Mouse (Mus musculus) gonadal fat pad, adult 2 months (tissue): ENCODE results near the gene Plppr3. TPM values are rescaled to one million over a fixed set of nuclear protein-coding genes. Genes with fewer than 3 reads are reported as not detected.

Experiments used
- DNase-seq: peaks from one replicate; pipeline ENCODE4 v3.0.0-alpha.2; 2012; ENCODE audit warnings: low read depth
- polyA plus RNA-seq: library from polyadenylated mRNA; depleted of rRNA; stranded (reverse); fragments of >200 nt; gene quantifications from 2 replicates; pipeline ENCODE4 v1.2.3, GENCODE M21; 2012; rRNA removed

Gene Plppr3
- polyA plus RNA-seq, result 10.3 and 11.5 TPM in 2 replicates

DNA sequence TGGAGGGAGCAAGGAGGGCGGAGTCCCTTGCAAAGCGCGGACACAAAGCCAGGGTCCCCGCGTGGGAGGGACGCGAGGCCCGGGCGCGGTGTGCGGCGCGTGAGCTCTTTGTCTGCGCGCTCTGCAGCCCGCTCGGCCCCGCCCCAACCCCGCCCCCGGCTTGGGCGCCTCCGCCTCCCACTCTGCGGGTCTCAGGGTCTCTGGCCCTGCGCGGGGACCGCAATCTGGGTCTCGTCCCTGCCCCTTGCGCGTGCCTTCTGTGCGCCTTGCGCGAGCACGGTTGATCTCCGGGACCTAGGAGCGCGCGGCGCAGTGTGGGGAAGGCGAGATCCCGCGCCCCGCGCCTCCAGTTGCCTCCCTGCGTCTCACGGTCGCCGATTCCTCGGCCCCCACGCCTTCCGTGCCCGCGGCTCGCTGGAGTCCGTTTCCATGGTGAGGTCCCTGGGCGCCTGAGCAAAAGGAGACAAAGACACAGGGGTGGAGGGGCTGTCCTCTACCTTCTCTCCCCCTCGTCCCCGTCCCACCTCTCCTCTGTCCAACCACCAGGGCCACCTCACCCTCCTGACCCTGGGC lies at the start of gene Plppr3, which contains the start of gene Prtn3:
Gene Plppr3 (minus strand): TSS at position 345 of the 573 bp plus-strand sequence.
Gene Prtn3 (plus strand): TSS at position 187 of the 573 bp plus-strand sequence.
- no peak for DNase-seq

DNA sequence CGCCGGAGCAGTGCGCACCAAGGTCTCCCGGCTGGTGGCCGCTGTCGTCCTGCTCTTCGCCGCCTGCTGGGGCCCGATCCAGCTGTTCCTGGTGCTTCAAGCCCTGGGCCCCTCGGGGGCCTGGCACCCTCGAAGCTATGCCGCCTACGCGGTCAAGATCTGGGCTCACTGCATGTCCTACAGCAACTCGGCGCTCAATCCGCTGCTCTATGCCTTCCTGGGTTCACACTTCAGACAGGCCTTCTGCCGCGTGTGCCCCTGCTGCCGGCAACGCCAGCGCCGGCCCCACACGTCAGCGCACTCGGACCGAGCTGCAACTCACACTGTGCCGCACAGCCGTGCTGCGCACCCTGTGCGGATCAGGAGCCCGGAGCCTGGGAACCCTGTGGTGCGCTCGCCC lies 47.1 kb upstream of the Plppr3 start:
- DNase-seq, result no peak

DNA sequence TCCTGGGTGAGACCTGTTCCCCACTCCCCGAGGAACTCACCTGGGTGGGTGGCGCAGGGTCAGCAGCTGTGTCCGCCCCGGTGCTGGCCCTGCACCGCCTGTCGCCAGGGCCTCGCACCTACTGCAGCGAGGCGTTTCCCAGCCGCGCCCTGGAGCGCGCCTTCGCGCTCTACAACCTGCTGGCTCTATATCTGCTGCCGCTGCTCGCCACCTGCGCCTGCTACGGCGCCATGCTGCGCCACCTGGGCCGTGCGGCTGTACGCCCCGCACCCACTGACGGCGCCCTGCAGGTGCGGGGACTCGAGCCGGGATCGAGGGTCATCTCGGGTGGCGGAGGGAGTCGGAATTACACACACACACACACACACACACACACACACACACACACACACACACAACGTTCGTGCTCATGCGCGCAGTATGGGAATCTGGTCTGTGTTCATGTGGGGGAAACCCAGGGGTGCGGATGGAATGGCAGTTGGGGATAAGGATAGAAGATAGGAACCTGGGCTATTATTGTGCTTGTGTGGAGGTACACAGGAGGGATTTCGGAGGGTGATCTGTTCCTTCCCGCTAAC lies 46.6 kb upstream of the Plppr3 start, which contains the start of gene R3hdm4:
Gene R3hdm4 (minus strand): TSS at position 251 of the 578 bp plus-strand sequence.
- DNase-seq, result no peak

DNA sequence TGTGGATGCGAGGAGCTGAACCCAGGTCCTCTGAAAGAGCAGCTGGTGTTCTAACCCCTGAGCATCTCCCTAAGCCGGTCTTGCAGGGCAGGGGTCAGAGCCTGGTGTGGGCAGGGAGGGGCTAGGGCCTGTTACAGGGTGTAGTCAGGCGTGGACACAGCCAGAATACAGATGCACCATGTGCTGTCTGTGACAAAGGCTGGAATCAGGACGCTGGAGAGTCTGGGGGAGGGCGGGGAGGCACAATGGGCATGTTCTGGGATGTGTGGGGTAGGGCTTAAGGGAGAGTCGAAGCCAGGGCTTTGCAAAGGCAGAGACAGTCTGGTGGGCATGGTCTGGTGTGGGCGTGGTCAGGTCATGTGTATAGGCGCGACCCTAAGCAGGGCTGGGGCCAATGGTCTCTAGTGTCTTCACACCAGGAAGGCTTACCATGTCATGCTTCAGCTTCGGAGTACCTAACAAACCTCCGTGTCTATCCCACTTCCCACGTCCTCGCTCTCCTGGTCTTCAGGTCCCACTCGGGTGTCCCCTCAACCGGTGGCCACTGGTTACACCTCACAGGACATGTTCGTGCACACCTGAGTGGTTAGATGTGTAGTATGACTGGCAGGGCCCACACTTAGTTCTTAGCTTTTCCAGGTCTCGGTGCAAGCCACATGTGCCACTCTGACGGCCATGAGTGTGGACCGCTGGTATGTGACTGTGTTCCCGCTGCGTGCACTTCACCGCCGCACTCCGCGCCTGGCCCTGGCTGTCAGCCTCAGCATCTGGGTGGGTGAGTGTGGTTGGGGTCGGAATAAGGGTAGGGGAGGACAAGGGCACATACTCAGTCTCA lies 45.8 kb upstream of the Plppr3 start:
- no peak for DNase-seq

DNA sequence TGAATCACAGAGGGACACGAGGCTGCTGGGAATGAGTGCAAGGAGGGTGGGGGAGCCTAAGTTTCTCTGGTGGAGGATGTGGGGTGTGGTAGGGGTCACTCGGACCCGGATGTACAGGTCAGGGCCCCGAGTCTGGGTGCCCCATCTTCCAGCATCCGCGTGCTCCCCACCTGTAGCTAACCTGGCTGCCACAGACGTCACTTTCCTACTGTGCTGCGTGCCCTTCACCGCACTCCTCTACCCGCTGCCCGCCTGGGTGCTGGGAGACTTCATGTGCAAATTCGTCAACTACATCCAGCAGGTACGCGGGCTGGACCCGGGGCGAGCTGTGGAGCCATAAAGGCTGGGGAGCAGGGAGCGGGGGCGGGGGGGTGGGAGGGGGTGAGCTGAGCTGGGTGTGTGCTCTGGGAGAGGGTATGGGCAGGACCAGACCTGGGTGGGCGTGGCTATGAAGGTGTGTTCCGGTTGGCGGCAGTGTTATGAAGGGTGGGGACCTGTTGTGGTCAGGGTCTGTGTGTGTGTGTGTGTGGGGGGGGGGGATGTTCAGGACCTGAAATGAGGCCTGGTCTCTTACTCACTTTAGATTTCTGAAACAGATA lies 44.9 kb upstream of the Plppr3 start:
- no peak for DNase-seq

DNA sequence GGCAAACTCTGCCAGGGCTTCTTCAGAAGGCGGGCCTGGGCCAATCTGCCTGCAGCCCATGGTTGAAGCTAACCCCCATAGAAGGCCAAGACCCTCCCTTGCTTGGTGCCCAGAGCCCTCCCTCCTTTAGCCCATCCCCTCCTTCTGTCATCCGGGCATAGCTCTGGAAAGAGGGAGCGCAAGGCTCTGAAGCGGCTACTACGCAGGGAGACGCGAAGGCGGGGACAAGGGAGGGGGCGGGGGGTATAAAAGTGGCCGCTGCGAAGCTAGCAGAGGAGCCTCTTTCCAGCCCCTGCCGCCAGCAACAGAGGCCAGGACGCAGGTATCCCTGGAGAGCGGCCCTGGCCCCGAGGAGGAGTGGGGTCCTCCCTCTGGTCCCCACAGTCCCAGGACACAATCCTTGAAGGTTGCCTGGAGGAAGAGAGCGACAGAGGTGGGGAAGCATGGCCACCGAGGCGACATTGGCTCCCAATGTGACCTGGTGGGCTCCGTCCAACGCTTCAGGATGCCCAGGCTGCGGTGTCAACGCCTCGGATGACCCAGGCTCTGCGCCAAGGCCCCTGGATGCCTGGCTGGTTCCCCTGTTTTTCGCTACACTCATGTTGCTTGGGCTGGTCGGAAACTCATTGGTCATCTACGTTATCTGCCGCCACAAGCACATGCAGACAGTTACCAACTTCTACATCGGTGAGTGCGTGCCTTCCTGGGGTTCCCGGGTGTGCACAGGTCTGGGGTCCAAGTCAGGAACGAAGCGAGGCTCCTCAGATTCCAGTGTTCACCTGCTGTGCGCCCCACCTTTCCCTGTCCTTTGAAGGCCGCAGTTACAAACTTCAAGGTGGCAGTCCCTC lies 44.0 kb upstream of the Plppr3 start:
- no peak for DNase-seq

DNA sequence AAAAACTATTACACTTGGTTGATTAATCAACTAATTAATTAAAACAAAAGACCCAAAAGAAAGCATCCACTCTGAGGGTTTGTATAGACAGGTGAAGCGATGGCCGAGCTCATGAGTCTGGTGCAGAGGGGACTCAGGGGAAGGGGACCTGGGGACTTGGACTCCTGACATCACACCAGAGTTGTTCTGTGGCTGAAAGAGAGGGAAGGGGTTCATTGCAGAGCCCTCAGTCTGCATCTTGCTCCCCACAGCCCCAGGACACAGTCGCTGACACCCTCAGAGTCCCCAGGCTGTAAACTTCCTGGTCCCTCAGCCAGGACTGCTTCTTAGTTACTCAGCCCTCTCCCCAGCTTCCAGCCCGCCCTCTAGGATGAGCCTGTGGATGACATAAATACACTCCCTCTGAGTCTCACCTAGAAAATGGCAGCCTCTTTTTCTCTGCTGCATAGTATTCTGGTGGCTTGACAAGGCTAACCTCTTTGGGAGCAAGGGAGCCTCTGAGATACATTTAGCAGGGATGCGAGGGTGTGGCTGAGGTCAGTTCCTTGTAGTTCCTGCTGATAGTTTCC lies 43.2 kb upstream of the Plppr3 start:
- no peak for DNase-seq

DNA sequence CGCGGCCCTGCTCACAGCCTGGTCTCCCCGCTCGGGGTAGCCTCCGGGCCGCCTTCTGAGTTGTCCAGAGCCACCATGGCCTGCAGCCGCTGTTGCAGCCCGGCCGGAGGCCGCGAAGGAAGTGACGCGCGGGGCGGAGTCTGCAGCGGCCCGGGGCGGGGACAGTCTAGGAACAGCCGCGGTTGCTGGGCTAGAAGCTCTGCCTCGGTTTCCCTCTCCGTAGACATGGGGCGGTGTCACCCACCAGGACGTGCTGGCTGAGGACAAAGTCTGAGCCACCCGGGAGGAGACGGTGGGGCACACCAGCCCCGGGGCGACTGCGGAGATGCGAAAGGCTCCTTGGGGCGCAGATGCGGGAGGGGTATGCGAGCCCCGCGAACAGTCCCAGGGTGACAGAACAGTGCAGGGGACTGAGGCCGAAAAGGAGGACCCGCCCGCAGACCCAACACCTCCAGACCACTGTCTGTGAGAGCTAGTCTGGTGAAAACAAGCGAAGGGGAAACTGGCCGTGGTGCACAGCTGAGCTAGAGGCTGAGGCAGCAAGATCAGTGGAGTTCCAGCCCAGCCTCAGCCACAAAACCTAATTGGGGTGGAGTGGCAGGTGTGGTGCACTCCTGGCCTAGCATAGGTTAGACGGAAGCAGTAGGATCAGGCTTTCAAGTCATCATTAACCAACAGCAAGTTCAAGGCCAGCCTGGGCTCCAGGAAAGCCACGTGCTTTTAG lies 42.5 kb upstream of the Plppr3 start, which contains the start of gene Kiss1r:
Gene Kiss1r (plus strand): TSS at position 164 of the 724 bp plus-strand sequence.
- no peak for DNase-seq

DNA sequence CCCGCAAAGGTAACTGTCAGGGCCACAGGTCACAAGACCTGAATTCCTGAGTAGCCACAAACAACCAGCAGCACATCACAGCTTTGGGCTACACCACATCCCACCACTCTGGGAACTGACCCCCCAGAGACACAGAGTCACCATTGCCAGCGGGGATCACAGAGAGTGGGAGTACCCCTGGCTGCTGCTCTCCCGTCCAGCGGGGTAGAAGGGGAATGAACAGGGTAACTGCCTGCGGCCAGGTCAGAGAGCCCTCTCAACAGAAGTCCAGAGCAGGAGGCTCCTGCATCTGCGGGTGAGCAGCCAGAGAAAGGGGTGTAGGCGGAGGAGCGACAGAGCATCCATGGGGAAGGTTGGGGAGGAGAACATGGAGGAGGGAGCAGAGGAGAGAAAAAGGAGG lies 41.6 kb upstream of the Plppr3 start:
- DNase-seq, result no peak

DNA sequence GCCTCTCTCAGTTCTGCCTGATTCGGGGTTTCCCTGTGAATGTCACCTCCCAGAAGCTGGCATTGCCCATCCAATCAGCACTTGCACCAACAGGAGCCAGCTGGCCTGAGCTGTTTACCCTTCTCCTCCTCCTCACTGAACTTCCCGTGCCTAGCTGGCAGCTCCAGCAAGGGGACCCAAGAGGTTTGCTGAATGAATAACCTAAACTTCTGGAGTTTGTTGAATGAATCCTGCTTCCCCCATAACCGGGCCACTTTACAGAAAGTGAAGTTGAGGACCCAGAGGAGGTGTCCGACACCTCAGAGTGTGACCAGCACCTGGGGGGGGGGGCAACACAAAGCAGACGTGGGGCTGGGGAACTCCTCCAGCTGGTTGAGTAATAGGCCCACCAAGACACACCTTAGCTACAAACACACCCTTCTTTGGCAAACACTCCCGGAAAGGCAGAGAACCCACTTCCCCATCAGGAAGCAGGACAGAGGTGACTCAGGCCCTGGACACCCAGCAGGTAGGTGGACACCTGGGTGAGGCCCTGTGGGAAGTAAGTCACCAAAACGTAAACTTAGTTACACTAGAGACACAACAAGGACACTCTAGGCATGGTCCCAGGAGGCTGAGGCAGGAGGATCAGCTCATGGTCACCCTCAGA lies 40.6 kb upstream of the Plppr3 start:
- no peak for DNase-seq

DNA sequence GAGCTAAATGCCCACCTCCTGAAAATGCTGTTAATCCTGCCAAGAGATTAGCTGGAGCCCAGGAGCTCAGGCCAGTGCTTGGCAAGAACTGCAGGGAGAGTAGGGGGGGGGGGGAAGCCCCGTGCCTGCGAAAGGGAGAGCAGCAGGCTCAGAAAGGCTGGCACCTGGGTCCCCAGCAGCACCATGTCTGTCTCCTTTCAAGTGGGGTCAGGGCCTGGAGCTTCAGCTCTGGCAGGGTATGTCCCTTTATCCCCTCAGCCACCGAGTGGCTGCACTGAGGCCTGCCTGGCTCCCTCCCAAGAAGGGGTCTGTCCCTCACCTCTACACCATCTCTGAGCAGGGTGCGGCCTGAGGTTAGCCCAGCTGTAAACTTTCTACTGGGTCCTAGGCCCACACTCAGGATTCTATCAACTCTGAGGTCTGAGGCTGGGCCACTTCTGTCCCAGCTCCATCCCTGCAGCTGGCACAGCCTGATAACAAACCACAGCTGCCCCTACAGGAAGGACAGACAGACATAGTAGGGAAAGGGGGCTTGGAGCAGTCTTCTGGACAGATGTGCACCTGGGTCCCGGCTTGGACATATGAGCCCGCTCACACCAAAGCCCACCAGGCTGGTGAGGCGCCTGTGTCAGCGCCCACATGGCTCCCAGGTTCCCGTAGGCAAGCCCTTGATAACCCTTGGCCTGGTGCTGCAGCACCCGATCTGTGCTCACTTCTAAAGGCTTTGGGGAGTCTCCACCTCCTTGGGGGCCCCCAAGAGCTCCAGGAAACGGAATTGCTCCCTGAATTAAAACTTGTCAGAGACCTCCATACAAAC lies 39.9 kb upstream of the Plppr3 start:
- no peak for DNase-seq

DNA sequence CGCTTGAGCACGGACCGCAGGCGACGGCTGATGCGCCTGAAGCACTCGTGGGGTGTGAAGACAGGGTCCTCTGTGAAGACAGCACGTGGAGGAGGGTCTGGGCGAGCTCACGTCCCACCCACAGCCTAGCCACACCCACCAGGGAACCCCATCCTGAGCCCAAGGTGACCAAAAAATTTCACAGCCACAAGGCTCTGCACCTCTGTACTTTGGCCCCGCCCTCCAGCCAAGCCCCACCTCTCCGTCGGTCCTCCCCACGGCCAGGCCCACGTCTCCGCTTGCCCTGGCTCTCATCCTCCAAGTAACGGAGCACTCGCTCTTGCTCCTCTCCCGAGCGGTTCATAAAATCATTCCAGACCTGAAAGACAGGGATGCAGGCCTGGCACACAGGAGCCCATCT lies 38.0 kb upstream of the Plppr3 start:
- no peak for DNase-seq

DNA sequence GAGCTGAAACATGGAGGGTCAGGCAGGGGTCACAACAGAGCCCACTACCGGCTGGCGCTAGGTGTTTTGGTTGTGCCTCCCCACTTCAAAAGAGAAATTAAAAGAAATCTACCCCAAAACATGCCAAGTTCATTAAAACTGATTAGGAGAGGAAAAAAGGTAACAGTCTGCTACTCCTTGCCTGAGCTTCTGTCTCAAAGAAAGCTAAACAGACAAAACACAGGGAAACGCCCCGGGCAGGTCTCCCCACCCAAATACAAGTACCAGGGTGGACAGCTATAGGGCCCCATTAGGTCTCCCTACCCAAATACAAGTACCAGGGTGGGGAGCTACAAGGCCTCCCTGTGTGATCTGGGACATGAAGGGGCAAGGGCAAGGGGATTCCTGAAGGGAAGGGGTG lies 36.1 kb upstream of the Plppr3 start, which contains the start of gene Gm26602:
Gene Gm26602 (plus strand): TSS at position 301 of the 400 bp plus-strand sequence.
- no peak for DNase-seq

DNA sequence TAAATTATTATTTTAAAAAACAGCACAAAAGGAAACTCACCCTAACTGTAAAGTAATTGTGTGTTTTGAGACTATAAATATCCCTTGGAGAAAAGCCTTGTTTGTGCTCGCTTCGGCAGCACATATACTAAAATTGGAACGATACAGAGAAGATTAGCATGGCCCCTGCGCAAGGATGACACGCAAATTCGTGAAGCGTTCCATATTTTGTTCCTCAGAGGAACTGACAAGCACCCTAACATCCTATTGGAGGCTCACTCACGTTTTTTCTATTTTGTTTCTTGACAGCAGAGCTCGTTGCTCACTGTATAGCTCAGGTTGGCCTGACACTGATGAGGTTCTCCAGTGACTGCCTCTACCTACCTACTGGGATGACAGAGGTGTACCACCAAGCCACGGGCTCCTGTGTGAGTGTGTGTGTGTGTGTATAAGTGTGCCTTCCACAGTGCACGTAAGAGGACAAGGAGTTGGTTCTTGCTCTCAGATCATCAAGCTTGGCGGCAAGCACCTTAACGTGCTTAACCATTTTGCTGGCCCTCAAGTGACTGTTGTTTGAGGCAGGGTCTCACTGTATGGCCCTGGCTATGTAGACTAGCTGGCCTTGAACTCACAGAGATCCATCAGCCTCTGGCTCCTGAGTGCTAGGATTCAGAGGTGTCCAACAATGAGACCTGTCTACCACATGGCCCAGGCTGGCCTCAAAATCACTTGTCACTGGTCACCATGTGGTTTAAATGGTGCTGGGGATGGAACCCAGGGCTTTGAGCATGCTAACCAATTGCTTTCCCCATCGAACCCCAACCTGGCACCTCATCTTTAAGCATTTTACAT lies 34.9 kb upstream of the Plppr3 start:
- no peak for DNase-seq

DNA sequence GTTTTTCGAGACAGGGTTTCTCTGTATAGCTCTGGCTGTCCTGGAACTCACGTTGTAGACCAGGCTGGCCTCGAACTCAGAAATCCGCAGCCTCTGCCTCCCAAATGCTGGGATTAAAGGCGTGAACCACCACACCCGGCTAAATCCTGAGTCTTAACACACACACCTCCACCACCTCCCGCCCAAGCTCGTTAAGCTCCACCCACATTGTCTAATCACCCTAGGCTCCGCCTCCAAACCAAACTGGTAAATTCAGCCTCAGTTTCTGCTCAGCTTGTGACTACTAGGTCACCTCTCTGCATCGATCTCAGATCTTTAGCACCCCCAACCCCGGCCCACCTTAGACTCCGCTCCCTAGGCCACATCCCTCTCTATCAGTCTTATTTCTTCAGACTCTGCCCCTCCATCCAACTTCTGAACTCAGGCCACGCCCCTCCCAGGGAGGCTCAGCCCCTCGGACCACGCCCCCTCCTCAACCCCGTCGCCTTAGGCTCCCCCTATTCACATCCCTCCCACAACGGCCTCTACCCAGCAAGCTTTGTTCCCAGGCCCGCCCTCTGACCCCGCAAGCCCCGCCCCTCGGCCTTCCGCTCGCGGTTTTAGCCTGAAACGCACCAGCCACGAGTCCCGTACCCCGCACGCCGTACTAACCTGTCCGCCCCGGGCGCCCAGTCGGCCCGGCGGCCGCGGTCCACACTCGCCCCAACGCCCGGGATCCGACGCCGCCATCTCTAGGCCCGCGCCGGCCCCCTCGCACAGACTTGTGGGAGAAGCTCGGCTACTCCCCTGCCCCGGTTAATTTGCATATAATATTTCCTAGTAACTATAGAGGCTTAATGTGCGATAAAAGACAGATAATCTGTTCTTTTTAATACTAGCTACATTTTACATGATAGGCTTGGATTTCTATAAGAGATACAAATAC lies 34.0 kb upstream of the Plppr3 start, which contains the start of gene Med16:
Gene Med16 (minus strand): TSS at position 757 of the 925 bp plus-strand sequence.
- peak; percentile 65 for DNase-seq

DNA sequence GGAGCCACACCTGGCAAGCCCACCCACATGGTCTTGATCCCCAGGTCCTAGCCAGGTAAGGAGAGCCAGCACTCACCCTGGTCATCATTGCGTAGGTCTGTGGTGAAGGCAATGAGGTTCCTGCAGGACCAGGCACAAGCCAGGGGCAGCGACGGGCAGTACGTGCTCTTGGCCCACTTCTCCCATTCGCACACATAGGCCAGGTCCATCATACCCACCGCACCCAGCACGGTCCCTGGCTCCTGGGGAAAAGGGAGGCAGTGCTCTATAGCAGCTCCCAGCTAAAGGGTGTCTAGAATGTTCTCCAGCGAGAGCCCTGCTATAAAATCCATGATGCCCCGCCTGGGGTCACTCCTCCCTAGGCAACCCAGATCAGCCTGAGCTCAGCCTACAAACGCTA lies 33.0 kb upstream of the Plppr3 start:
- DNase-seq, result no peak

DNA sequence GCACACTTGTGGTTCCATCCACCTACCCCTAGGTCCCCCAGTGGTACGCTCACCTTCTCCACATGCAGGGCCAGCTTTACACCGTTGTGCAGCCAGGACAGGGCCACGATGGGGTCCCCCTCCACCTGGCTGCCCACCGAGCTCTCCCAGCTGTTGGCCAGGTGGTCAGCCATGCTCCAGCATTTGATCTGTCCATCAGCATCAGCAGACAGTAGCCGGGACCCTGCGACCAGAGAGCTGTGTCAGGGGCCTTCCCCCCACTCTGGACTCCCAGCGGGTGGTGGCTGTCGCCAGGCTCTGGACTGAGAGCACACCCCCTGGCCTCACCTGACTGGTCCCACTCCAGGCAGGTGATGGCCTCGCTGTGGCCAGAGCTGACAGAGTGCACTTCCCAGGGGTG lies 32.3 kb upstream of the Plppr3 start:
- DNase-seq, result no peak
